Comparison of ENCODE assay signal across 8 mouse cellular contexts in genomic region chrX:13845858-13846652, GRCm38 (mm10). TPM values are rescaled to one million over a fixed set of nuclear protein-coding genes. Genes with fewer than 3 reads are reported as not detected.
A peak's percentile ranks its signal among the peaks of the same experiment; 100 is the strongest.
DNase-seq lines count a peak whose midpoint lies in the region; ATAC-seq and TF ChIP-seq lines count a peak whose summit lies in the region.

No protein-coding gene starts in this region.

- H3K27me3 ChIP-seq in ES-Bruce4 (ENCODE audit: control insufficient read depth, insufficient read depth, low read length, poor library complexity, severe bottlenecking): no peaks in the 10 kb centered on the region
- no peaks in the 10 kb centered on the region for H3K27me3 ChIP-seq in forebrain, embryonic 10.5 days (ENCODE audit: poor library complexity, severe bottlenecking)
- H3K27me3 ChIP-seq in lung, embryonic 15.5 days: no peaks in the 10 kb centered on the region

- H3K9me3 ChIP-seq in ES-Bruce4 (replicated peaks; ENCODE audit: control insufficient read depth, insufficient read depth, low read length, poor library complexity, severe bottlenecking): no peaks in the 10 kb centered on the region
- H3K9me3 ChIP-seq in forebrain, embryonic 10.5 days: no peaks in the 10 kb centered on the region; the same call in 1 of the 2 replicates
- H3K9me3 ChIP-seq in lung, embryonic 15.5 days: no peaks in the 10 kb centered on the region

- intact Hi-C loops in heart, postnatal 10 days (cut with DNase I): loop anchor here (5.0 kb wide), 1 partner anchor 109 kb away; no protein-coding TSS in a partner anchor

- H3K4me3 ChIP-seq in ES-Bruce4 (ENCODE audit: low read depth, low read length): peak overlapping the region; percentile 99
- H3K4me3 ChIP-seq in forebrain, embryonic 10.5 days: peak overlapping the region; percentile 65
- peak overlapping the region; percentile 60 for H3K4me3 ChIP-seq in lung, embryonic 15.5 days

- H3K27ac ChIP-seq in ES-Bruce4 (ENCODE audit: insufficient read depth, low read length): no peak overlapping the region
- H3K27ac ChIP-seq in forebrain, embryonic 10.5 days: peak overlapping the region; percentile 92
- peak overlapping the region; percentile 89 for H3K27ac ChIP-seq in lung, embryonic 15.5 days

- peak; percentile 63 for ATAC-seq in lung, embryonic 15.5 days (ENCODE audit: borderline replicate concordance, extremely low read depth, low FRiP score, low TSS enrichment)

- H3K4me2 ChIP-seq in lung, embryonic 15.5 days: peak overlapping the region; percentile 50

- TF ChIP-seq CTCF in ES-Bruce4 (IDR thresholded peaks at IDR 0.05; ENCODE audit: low read depth, low read length): peak; percentile 8

- H3K4me1 ChIP-seq in ES-Bruce4 (ENCODE audit: control insufficient read depth, insufficient read depth, low read length): no peaks in the 10 kb centered on the region
- H3K4me1 ChIP-seq in forebrain, embryonic 10.5 days: no peaks in the 10 kb centered on the region
- H3K4me1 ChIP-seq in lung, embryonic 15.5 days: no peaks in the 10 kb centered on the region

- peak overlapping the region; percentile 91 for H3K9ac ChIP-seq in ES-Bruce4 (ENCODE audit: low read depth, poor library complexity, severe bottlenecking)
- peak overlapping the region; percentile 64 for H3K9ac ChIP-seq in lung, embryonic 15.5 days

- TF ChIP-seq POLR2A in ES-Bruce4 (IDR thresholded peaks at IDR 0.05; ENCODE audit: insufficient read depth, low read length): no peak

- WGBS in forebrain, embryonic 10.5 days: 37% methylated on average over 77 of the region's 100 CpGs
- WGBS in lung, embryonic 15.5 days: 20% methylated on average over 48 of the region's 100 CpGs

- H3K36me3 ChIP-seq in ES-Bruce4 (ENCODE audit: control insufficient read depth, insufficient read depth, low read length, poor library complexity, severe bottlenecking): no peaks in the 10 kb centered on the region
- no peaks in the 10 kb centered on the region for H3K36me3 ChIP-seq in forebrain, embryonic 10.5 days (replicated peaks)
- H3K36me3 ChIP-seq in lung, embryonic 15.5 days: no peaks in the 10 kb centered on the region

- DNase-seq in adrenal gland, postnatal 4 days (ENCODE audit: low spot score in 2 of 2): peak; percentile 2 to 3
- DNase-seq in forebrain, embryonic 10.5 days (ENCODE audit: extremely low spot score, low spot score): peak; percentile 49
- DNase-seq in heart, postnatal 10 days: peak; percentile 47 to 52
- DNase-seq in kidney, postnatal 36 days: peak; percentile 29 to 53
- DNase-seq in ovary, postnatal 10 days (ENCODE audit: low spot score): peak; percentile 7
- peak; percentile 22 for DNase-seq in urinary bladder, postnatal 14 days (ENCODE audit: low spot score)

- no peak for TF ChIP-seq EP300 in ES-Bruce4 (IDR thresholded peaks at IDR 0.05; ENCODE audit: insufficient read depth, low read depth, low read length)

RNA-seq across cellular contexts. Expression of gene Cask, which starts 5.1 kb away (rescaled TPM):
- 25.5 and 34.7 TPM in 2 replicates for polyA plus RNA-seq in ES-Bruce4 (2011; ENCODE audit: insufficient read depth, insufficient read length, low read depth, missing spikeins)
- total RNA-seq in adrenal gland, postnatal 4 days (2021): 10 to 100 TPM; 47.6 to 48.8 TPM
- polyA plus RNA-seq in forebrain, embryonic 10.5 days (2016; fragmentation: Nextera tagmentation; extraction: Ambion mirVana): 11.6 and 12.3 TPM in 2 replicates
- total RNA-seq in heart, postnatal 10 days (2021): 10 to 100 TPM; 20.5 to 22.3 TPM
- 11.6 and 11.9 TPM in 2 replicates for polyA plus RNA-seq in lung, embryonic 15.5 days (2015; fragmentation: Nextera tagmentation; extraction: Ambion mirVana)
